Mouse (Mus musculus) kidney, adult 18-20 months (tissue): ENCODE measurements at regions not wholly inside any gene's neighbourhood (a gene's known extent, or its start where the extent isn't known, plus 50 kb on each side); places are given as distances from the start of the nearest gene placed in this dataset.
A peak's percentile ranks its signal among the peaks of the same experiment; 100 is the strongest.

Experiments
- DNase-seq: peaks from one replicate; pipeline ENCODE4 v3.0.0; 2021

DNA sequence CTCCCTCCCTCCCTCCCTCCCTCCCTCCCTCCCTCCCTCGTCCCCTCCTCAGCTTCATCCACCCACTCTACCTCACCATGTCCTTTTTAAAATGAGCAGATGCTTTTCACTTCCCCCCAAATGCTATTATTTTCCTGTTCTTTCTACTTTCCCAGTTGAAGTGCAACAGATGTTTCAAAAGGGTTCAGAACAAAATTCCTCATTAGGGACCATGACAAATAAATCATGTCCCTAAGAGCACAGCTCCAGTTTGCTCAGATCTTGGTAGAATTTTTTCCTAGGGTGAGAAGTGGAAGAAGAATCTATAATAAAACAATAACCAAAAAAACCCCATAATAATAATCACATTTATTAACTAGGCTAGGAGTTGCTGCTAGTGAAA lies 323.5 kb downstream of the Etaa1 start:
- no peak for DNase-seq

DNA sequence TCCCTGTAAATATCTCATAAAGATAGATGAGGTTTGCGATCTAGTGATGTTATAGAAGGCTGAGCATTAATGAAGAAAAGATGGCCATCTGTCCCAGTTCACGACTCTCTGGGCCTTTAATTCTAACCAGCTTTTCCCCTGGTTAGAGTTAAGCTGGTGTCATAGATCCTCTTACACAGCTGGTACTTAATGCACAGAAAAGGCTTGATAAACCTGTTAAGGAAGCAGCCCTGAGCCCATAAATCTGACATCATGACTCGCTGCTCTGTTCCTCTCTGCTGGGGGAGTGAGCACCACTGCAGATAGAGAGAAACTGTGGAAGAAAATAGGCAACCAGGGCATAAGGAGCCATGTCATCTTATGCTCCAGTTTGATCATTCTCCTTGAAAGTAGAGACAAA lies 316.5 kb downstream of the Etaa1 start:
- DNase-seq: no peak

DNA sequence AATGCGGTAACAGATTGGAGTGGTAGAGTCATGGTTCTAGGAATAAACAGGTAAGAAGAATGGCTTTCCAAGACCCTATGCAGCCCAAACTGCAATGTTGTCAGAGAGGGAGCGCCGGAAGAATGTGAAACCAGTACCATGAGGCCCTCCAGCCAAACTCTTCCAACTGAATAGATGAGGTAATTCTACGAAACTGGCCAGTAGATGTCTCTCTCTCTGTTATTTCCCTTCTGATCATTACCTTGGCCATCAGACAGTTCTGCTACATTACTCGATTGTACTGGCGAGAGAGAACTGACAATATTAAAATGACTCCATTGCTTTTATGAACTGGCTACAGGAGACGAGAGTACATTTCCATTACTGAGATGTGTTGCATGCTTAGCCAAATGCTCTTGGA lies 313.8 kb downstream of the Etaa1 start:
- no peak for DNase-seq

DNA sequence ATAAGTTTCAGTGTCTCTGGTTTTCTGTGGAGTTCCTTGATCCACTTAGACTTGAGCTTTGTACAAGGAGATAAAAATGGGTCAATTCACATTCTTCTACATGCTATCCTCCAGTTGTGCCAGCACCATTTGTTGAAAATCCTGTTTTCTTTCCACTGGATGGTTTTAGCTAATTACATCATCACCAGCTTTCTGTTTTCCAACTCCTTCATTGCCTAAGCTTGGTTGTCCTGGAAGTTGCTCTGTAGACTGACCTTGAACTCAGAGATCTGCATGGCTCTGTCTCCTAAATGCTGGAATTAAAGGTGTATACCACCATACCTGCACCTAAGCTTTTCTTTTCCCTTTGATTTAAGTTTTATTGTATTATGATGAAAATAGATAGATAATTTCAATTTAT lies 306.2 kb downstream of the Etaa1 start:
- no peak for DNase-seq

DNA sequence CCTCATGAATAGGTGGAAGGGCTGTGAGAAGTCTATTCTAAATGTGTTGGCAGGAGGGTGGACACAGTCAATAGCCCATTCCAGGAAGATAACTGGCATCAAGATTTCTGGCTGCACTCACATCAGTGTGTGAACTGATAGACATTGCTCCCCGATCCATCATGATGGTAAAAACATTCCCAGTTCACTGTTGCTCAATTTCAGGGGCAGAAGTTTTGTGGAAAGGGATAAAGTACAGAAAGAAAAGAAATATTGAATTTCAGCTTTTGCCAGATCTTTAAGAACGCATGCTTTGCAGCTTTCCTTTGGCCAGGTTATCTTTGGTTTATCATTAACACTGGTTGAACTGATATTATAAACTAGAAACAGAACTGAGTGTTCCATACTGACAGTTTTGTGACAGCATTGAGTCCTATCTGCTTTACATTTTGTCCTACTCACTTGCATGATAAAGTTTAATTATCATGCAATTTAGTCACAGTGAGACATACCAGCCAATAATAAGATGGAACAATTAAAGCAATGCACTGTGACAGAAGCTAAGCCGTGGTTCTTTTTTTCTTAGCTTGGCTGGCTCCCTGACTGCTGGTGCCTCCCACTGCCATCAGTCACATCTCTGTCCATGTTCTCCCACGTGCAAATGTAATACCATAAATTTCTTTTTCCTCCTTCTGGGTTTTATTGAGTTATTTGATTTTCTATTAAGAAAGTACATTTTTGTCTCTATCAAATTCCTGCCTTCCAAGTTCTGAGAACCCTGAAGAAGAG lies 302.1 kb downstream of the Etaa1 start:
- DNase-seq: no peak

DNA sequence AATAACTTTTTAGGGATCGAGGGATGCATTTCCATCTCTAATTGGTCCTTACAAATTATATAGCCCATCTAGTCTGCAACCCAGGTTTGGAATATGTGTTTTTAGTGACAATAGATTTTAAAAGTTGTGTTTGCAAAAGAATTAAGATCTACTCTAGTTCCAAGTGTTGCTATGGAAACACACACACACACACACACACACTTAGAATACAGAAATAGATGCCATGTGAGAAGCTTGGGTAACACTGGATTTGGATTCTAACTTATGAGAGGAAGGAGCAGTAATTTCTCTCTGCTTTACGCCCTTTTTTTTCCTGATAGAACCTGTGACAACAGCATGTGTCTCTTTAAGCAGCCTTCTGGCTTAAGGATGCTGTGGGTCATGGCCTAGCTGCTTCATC lies 297.8 kb downstream of the Etaa1 start:
- no peak for DNase-seq

DNA sequence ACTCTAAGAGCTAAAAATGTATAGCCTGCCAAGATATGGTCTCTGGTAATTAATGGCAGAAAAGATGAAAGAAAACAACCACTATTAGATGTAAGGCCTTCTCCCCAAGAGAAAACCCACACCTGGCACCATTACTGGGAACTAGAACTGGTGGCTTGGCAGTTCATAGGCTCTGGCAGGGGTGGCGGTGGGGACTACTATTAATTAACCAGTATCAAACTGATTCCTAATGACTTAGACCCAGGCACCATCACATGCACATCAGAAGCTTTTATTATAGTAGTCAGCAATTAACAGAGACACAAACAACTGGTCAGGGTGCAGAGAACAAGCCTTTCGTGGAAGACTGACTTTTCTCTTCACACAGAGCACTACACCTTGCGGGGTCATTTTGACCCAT lies 296.0 kb downstream of the Etaa1 start:
- DNase-seq: no peak

DNA sequence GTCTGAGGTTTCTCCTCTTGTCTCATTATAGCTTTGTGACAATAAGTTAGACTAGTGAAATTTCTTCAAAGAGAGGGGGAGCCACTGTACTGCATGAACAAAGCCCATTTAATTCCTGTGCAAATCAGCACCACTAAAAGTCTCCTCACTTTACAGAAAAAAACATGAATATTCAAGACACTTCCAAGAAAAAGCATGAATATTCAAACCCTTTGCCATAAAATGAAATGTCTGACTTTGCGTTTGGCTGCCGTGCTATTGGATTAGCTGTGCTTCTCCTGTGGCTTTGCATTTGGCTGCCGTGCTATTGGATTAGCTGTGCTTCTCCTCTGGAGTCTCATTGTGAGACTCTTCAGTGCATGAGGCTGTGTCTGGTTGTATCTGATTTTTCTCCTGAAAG lies 295.4 kb downstream of the Etaa1 start:
- DNase-seq: no peak

DNA sequence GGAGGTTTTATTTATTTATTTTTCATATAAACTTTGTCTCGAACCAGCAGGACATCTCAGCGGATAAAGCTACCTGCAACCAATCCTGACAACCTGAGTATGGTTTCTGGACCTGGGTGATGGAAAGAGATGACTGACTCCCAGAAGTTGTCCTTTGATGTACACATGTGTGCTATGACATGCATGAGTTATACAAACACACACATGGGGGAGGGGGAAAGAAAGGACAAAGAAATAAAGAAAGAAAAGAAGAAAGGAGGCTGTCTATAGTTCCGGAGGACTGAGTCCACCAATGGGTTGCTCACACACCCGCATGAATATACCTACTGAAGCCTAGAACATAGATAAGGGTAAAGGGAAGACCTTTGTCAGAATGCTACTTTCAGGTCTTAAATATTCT lies 295.0 kb downstream of the Etaa1 start:
- DNase-seq: no peak

DNA sequence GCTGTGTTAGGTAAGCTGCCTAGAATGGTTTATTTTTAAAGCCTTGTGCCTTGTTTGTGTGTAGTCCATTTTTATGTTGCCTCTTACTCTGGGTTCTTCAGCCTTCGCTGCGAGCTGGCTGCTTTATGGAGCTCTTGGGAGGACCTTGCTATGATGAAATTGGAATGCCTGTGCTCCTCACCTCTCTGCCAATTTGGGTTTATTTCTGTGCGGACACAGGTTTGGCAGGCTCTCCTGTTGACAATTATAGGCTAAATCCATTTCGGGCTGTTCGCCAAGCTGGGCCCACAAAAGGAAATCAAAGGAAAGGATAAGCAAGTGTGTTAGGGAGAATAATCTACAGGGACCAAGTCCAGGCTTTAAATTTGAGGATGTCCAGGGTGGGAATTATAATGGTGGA lies 289.8 kb downstream of the Etaa1 start:
- no peak for DNase-seq

DNA sequence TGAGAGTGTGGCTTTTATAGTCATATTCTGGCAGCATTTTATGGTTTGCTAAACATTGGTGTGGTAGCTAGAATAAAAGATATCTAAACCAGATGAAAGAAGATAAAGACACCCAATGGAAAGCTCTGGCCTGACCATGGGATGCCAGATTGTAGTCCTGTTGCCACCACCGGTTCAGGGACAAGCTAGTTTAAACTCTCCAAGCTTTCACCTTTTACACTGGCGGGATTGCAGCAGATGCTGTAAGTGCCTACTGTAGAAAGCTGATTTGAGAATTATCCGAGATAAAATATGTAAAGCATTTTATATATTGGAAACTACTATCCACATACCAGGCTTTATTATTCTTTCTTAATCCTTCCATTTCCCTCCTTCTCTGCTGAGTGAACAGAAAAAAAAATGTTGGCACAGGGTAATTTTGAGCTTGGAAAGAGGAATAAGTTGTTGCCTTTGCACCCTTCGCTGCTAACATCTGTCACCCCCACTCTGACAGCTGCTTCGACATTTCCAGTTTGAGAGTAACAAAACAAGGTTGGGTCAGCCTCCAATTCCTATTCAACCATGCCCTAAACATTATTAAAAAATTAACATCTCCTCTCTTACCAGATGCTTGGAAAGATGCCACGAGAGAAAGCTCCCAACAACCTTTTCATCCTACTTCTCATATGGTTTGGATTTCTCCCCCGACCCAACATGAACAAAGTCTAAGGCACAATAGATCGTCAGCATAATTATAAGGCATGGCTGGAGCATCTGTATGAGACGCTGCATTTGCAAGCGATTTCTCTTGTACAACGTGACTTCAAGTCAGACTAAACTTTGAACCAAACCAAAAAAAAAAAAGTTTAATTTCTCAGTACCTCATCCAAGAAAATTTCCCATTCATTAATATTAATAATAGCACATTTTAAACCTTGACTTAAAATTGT lies 287.8 kb downstream of the Etaa1 start:
- no peak for DNase-seq

DNA sequence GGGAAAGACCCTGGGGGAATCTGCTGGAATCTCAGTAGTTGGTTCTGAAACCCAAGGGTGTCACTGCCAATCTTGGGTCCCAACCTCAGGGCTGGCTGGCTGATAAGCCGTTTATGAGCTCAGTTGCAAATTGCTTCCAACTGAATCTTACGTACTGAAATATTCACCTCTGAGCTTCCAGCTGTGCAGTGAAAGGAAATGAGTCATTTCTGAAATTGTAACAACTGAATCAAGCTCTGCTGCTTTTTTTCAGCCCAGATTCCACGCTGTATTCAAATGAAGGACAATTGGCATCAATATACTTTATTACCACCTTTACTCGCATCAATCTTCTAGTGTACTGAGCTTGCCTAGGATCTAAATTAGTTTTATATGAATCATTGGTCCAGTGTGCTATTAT lies 272.7 kb downstream of the Etaa1 start:
- DNase-seq: no peak

DNA sequence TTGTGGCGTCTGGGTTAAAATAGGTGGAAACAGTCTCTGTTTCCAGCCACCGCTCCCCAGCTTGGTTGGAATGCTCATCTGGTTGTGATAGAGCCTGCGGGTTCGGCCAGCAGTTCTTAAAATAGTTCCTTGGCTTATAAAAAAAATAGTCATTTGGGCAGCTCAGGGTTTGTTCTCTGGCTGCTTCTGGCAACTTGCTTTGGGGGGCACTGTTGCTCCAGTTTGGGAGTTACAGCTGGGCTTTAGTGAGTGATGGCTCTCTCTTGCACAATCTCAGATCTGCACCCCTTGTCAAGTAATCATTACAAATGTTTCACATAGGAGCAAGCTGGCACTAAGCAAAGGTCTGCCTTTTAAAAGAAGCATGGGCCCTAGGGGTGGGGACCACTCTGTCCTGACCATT lies 268.0 kb downstream of the Etaa1 start:
- peak; percentile 16 for DNase-seq

DNA sequence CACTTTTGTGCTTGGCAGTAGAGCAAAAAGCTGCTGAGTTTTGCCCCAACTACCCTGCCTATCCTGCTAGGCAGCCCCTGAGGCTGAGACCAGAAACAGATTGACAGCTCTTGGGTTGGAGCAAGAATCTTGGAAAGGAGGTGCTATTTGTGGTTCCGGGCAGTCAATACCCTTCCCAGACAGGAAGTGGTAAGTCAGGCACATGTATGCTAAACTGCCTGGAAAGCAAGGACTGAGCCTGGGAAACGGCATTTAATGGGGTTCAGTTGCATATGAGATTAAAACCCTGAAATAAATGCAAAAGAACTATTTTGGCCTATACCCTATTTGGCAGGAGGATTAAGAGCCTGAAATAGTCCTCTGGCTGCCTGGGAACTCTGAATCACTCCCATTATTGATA lies 266.9 kb downstream of the Etaa1 start:
- DNase-seq: no peak

DNA sequence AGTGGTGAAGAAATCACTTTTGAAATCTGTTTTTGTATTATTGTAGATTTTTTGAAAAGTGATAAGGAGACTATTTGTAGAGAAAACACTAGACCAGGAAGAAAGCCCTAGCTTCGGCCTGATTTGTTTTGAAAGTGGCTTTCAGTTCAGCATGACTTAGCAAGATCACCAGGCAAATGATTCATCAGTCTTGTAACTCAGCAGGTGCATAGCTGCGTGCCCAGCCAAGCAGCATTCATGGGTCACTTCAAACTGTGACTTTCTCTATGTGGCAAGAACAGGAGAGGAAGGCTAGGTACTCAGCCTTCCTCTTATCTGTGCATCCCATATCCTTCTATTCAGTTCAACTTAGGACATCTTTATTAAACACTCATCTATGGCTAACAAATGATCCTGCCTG lies 259.5 kb downstream of the Etaa1 start:
- DNase-seq: no peak

DNA sequence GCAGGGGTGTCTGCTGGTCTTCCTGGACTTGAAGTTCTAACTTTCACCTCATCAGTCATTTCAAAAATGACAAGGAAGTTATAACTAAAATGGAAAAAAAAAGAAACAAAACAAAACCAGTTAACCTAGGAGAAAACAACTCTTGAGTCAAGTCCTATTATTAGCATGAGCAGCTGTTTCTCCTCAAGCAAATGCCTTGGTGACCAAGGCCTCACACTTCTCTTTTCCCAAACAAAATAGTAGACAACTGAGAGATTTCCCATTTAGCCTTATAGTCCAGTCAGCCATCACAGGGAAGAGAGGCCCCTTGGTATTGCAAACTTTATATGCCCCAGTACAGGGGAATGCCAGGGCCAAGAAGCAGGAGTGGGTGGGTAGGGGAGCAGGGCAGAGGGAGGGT lies 244.9 kb downstream of the Etaa1 start:
- no peak for DNase-seq

DNA sequence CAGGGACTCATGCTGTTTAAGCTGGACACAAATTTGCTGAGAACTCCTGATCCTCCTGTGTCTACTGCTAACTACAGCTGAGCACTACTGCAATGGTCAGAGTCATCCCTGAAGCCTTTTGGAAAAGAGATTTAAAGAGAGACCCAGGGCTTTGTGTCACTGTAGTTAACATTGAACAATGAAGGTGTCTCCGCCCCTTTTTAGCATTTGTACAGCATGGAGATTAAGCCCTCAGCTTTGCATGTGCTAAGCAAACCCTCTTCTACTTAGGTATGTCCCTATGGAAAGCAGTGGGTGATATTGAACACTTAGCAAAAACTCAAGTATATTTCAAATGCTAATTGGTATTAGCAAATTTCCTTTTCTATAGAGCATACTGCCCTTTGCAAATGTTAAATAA lies 231.6 kb downstream of the Etaa1 start:
- no peak for DNase-seq

DNA sequence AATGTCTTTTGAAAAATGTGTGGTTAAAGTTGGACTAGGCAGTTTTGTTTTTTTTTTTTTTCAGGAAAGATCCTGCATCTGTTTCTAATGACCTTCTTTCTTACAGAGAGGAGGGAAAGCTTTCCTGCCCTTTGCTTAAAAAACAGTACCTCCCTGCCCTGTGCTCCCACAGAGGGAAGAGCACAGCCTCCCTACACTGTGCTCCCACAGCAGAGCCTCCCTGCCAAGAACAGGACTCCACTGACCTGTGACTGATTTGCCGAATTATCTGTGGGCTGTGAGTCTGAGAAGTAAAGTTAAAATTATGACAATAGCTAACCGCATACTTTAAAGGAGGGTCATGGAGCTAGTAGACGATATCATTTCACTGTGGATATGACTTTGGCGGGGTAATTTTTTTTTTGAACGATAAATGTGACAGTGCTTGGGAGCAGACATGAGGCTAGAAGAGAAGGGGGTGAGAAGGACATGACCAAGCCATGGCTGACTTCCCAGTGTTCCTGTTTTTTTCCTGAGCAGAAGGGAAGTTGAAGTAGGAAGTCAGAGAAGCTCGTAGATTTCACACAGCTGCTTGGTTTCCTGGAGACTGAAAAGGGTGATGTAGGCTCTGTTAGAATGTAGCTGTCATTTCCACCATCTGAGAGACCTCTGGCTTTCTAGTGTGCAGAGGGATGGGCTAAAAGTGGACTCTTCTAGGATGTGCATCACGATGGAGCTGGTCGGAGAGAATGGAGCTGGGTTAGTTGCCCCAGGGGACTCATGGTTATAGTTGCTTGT lies 226.2 kb downstream of the Etaa1 start:
- DNase-seq: no peak

DNA sequence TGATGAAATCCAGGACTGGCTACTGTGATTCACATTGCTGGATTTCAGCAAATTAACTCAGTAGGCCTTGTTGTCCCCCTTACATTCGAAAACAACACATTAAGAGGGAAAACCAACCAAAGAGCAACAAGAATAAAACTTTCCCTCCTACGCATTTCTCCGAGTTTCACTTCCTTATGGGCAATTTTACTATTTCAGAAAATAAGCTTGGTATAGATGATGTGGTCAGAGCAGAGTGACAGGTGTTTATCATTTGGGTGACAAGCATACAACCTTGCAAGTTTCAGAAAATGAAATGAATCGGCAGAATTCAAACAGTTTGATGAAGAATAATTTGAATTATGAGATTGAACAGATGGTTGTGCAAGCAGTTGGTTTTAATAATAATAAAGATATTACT lies 220.6 kb downstream of the Etaa1 start:
- DNase-seq: no peak

DNA sequence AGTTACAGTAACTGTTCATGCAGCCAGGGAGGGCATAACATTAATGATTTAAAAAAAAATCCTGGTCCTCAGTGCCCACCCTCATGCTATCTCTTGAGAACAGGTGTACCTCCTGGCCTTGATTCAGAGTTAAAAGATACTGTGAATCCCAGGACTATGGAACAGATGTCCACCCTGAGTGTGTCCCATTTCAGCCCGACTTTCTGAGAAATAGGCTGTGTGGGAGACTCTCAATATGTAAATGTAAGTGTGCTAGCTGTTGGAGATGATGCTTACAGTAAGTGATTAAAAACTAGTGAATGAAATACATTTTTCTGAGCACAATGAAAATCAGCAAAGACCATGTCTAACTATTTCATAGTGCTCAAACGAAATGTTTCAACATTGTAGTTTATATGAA lies 219.2 kb downstream of the Etaa1 start:
- DNase-seq: no peak

DNA sequence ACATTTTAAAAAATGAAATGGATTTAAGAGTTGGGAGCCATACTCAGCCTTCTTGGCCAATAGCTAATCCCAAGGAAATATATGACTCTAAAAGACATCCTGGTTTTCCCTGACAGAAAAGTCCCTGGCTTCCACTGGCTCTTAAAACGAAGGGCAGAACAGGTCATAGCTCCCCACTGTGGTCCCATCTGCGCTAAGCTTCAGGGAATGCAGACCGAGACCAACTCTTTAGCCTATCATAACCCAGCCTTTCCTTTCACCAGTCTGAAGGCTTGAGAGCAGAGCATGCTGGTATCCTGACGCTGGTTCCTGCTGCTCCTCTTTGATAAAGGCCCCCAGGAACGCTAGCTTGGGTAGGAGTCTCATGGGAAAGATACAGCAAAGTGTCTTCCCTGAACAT lies 214.8 kb downstream of the Etaa1 start:
- DNase-seq: no peak

DNA sequence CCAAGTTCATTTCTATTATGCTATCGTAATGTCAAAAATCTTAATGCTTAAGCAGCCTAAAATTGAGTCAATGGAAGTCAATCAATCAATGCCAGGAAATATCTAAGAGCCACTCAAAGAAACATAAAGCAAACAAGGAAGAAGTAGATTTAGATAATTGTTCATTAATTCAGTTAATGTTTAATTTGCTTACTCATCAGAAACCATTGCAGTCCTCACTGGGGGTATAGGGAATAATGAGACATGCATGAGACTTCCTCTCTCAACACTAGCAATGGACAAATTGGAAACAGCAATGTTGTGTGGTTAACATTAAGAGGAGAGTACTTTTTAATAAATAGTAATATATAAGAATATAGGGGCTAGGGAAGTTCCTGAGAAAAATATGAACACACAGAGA lies 209.9 kb downstream of the Etaa1 start:
- no peak for DNase-seq

DNA sequence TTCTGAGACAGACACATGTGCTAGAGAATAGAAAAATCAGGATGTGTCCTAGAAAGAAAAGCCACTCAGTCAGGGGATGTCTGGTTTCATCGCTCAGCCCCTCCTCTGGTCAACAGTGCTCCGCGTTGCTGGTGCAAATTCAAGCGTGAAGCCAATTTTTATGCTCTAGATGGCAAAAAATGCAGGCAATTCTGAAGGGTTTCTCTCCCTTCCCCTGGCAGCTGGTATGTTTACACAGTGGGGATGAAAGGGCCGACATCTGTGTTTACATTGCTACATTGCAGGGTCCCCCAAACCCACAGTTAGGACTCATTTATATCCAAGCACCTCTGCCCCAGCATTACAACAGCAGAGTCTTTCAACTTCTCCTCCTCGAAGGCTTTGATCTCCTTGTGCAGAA lies 203.3 kb downstream of the Etaa1 start:
- DNase-seq: no peak

DNA sequence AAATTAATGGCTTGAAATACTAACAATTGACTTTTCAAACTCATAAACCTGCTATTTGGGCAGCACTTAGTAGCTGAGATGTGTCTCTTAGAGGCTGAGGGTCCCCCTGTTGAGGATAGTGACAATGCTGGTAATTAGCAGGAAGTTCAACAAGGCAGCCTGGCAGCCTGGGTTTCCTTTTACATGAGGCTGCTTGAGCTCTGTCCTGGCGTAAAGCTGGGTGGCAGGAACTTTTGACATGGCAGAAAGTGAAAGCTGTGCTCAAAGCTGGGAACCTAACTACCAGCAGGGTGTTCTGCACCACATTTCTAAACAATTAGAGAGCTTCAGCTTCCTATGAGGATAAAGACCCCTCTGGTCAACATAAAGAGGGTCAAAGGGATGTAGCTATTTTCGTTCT lies 194.5 kb downstream of the Etaa1 start:
- no peak for DNase-seq
